Mouse (Mus musculus): ENCODE measurements around the gene Mfsd12. TPM values are rescaled to one million over a fixed set of nuclear protein-coding genes. Genes with fewer than 3 reads are reported as not detected.

The Mfsd12 gene
- total and polyA plus RNA-seq, 3 experiments, result 22.5 to 29.0 TPM; not detected in 1

DNA sequence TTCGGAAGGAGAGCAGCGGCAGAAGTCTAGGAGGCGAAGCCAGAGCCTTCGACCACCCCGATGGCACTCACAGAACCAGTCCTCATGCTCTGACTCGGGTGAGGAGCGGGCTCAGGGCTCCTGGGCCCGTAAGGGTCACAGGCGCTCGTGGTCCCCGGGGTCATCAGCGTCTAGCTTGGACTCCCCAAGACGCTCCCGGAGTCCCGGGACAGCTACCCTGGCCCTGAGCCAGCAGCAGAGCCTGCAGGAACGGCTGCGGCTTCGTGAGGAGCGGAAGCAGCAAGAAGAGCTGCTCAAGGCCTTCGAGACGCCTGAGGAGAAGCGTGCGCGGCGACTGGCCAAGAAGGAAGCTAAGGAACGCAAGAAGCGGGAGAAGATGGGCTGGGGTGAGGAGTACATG lies 34.8 kb upstream of the Mfsd12 start:
- peak overlapping the region; percentile 93 for H3K9ac ChIP-seq (ENCODE audit: control insufficient read depth, low read depth, low read length, poor library complexity, severe bottlenecking)
- DNase-seq (ENCODE audit: low read depth, low spot score), result no peak
- peaks cover 2 to 6% of the 10 kb centered on the region in 2 experiments; a peak in 2 of 4 replicates for H3K36me3 ChIP-seq (ENCODE audit: control insufficient read depth in 1 of 2, insufficient read depth in 2 of 2, low read length in 2 of 2)
- H3K4me3 ChIP-seq (ENCODE audit: control insufficient read depth in 1 of 2, insufficient read depth in 1 of 2, low read depth in 2 of 2, low read length in 2 of 2), result no peak overlapping the region
- TF ChIP-seq SMC3 (IDR thresholded peaks at IDR 0.05; ENCODE audit: low read depth, low read length) (no peak), RAD21 (IDR thresholded peaks at IDR 0.05; ENCODE audit: low read depth, low read length) (no peak), POLR2A (IDR thresholded peaks at IDR 0.05; ENCODE audit: control insufficient read depth in 1 of 2, insufficient read depth in 1 of 2, low read depth in 1 of 2, low read length in 2 of 2, poor library complexity in 1 of 2) (no peak), SIN3A (IDR thresholded peaks at IDR 0.05; ENCODE audit: low read length) (no peak)
- H3K4me1 ChIP-seq (ENCODE audit: control insufficient read depth in 1 of 2, insufficient read depth in 2 of 2, low read length in 2 of 2), result peaks cover 0 to 12% of the 10 kb centered on the region in 2 experiments; a peak in 3 of 4 replicates
- H3K79me2 ChIP-seq (ENCODE audit: control insufficient read depth, insufficient read depth, low read length, poor library complexity), result peaks cover 20% of the 10 kb centered on the region
- no peaks in the 10 kb centered on the region for H3K27me3 ChIP-seq (ENCODE audit: control insufficient read depth in 1 of 2, insufficient read depth in 2 of 2, low read length in 2 of 2)
- H3K9me3 ChIP-seq (replicated peaks; ENCODE audit: insufficient read depth, low read length), result no peaks in the 10 kb centered on the region
- H3K27ac ChIP-seq (ENCODE audit: control insufficient read depth, low read depth, low read length), result no peak overlapping the region

DNA sequence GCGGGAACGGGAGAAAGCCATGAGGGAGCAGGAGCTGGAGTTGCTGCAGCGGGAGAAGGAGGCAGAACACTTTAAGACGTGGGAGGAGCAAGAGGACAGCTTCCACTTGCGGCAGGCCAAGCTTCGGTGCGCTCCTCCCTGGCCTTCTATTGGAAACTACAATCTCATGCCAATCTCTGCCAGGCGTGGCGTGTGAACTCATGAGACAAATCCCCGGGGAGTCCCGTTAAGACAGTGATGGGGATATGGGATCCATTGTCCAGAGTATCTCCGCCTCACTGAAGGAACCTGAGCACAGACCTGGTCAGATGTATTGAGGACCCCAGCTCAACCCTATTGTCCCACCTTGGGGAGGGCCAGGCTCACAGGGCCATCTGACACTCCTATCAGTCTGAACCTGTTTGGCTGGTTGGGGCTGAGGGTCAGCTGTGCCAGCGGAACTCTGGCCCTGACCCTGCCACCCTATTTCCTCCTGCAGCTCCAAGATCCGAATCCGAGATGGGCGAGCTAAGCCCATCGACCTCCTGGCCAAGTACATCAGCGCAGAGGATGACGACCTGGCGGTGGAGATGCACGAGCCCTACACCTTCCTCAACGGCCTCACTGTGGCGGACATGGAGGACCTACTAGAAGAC lies 34.0 kb upstream of the Mfsd12 start:
- peaks cover 20% of the 10 kb centered on the region for H3K79me2 ChIP-seq (ENCODE audit: control insufficient read depth, insufficient read depth, low read length, poor library complexity)
- H3K27ac ChIP-seq (ENCODE audit: control insufficient read depth, low read depth, low read length), result no peak overlapping the region
- no peak overlapping the region for H3K9ac ChIP-seq (ENCODE audit: control insufficient read depth, low read depth, low read length, poor library complexity, severe bottlenecking)
- no peak for DNase-seq (ENCODE audit: low read depth, low spot score)
- no peak for TF ChIP-seq SMC3 (IDR thresholded peaks at IDR 0.05; ENCODE audit: low read depth, low read length)
- TF ChIP-seq JUND (IDR thresholded peaks at IDR 0.05; ENCODE audit: low read depth, low read length), result no peak
- TF ChIP-seq TAL1 (IDR thresholded peaks at IDR 0.05; ENCODE audit: low read length), result no peak
- TF ChIP-seq TBP (IDR thresholded peaks at IDR 0.05; ENCODE audit: low read depth, low read length), result no peak
- no peak for TF ChIP-seq GATA1 (IDR thresholded peaks at IDR 0.05; ENCODE audit: low read depth, low read length)
- no peak for TF ChIP-seq ZMIZ1 (IDR thresholded peaks at IDR 0.05; ENCODE audit: low read depth, low read length)
- no peak for TF ChIP-seq GABPA (IDR thresholded peaks at IDR 0.05; ENCODE audit: low read depth, low read length)
- TF ChIP-seq CHD2 (IDR thresholded peaks at IDR 0.05; ENCODE audit: low read length), result no peak
- no peak for TF ChIP-seq RAD21 (IDR thresholded peaks at IDR 0.05; ENCODE audit: low read depth, low read length)
- TF ChIP-seq MAZ (IDR thresholded peaks at IDR 0.05; ENCODE audit: low read depth, low read length), result no peak
- TF ChIP-seq MYC (IDR thresholded peaks at IDR 0.05; ENCODE audit: low read depth, low read length), result no peak
- TF ChIP-seq ZNF384 (IDR thresholded peaks at IDR 0.05; ENCODE audit: low read depth, low read length), result no peak
- H3K27me3 ChIP-seq (ENCODE audit: control insufficient read depth in 1 of 2, insufficient read depth in 2 of 2, low read length in 2 of 2), result no peaks in the 10 kb centered on the region
- H3K9me3 ChIP-seq (replicated peaks; ENCODE audit: insufficient read depth, low read length), result no peaks in the 10 kb centered on the region
- H3K4me3 ChIP-seq (ENCODE audit: control insufficient read depth in 1 of 2, insufficient read depth in 1 of 2, low read depth in 2 of 2, low read length in 2 of 2), result no peak overlapping the region
- H3K4me1 ChIP-seq (ENCODE audit: control insufficient read depth in 1 of 2, insufficient read depth in 2 of 2, low read length in 2 of 2), result peaks cover 0 to 12% of the 10 kb centered on the region in 2 experiments; a peak in 3 of 4 replicates
- H3K36me3 ChIP-seq (ENCODE audit: control insufficient read depth in 1 of 2, insufficient read depth in 2 of 2, low read length in 2 of 2), result peaks cover 2 to 6% of the 10 kb centered on the region in 2 experiments; a peak in 2 of 4 replicates

All from MEL (cell line).